Mouse (Mus musculus) cerebellum, postnatal 14 days (tissue): ENCODE data around the gene Vmn1r10.

Experiments used
- DNase-seq, 2 experiments: peaks; one replicate each; pipeline ENCODE4 v3.0.0; 2021; ENCODE audit warnings: mixed read lengths in 2 of 2

Gene Vmn1r10

DNA sequence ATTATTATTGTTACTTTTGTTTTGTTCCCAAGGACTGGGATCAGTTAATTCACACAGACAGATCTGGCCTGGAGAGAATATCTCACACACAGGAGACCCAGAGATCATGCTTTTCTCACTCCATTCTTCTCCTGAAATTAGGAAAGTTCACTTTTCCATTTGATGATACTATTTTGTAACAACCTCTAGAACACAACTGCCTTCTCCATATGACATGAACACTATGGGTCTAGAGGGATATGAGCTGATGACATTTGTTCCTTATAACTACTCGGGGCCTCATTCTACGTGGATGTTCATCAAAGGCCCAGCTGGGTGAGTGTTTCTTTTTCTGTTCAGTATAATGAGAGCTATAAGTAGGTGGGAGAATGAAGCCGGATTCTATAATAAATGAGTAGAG is at the start of gene Vmn1r10:
TSS of gene Vmn1r10 (plus strand) at position 301 of the 400 bp plus-strand sequence.
- no peak for DNase-seq

DNA sequence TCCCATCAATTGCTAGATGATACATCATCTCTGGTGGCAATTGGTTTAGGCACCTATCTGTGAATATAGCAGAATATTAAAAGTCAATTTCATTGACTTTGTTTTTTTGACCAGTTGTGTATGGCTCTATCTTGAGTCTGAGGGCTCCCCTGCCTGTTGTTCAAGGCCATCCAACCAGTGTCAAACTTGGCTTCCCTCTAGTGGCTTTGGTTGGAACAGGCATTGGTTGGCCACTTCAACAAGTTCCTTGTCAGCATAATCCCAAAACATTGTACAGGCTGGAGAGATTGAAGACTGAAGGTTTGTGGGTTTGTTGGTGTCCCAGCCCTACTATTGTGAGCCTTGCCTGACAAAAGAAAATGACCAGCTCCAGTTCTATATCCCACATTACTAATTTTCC is 45.5 kb upstream of the Vmn1r10 start:
- peak; percentile 0 to 15 for DNase-seq

DNA sequence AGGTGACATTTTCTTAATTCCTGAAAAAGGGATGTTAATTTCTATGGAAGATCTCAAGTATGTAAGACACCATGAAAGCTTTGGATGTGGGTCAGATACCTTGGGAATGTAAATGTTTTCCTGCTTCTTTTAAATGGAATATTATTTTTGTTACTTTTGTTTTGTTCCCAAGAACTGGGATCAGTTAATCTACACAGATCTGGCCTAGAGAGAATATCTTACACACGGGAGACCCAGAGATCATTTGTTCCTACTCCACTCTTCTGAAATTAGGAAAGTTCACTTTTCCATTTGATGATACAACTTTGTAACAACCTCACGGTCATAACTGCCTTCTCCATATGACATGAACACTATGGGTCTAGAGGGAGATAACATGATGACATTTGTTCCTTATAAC is 42.8 kb upstream of the Vmn1r10 start, which contains the start of gene Vmn1r9:
TSS of gene Vmn1r9 (plus strand) at position 301 of the 400 bp plus-strand sequence.
- no peak for DNase-seq

DNA sequence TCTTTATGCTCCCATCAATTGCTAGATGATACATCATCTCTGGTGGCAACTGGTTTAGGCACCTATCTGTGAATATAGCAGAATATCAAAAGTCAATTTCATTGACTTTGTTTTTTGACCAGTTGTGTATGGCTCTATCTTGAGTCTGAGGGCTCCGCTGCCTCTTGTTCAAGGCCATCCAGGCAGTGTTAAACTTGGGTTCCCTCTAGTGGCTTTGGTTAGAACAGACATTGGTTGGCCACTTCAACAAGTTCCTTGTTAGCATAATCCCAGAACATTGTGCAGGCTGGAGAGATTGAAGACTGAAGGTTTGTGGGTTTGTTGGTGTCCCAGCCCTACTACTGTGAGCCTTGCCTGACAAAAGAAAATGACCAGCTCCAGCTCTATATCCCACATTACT is 2.9 kb upstream of the Vmn1r10 start:
- DNase-seq, result peak in 1 of 2 experiments; percentile 0

DNA sequence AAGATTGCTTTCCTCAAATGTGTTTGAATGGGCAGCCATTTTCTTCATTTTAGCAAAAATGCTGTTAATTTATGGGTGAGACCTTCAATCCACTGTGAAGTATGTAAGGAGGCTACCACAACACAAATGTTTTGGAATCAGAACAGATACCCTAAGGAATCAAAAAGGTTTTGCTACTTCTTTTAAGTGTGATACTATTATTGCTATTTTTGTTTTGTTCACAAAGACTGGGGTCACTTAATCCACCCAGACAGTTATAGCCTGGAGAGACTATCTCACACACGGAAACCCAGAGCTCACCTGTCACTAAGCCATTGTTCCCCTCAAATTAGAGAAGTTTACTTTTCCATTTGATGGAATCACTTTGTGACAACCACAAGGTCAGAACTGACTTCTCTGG is 23.9 kb downstream of the Vmn1r10 start, which contains the start of gene Vmn1r11:
TSS of gene Vmn1r11 (plus strand) at position 301 of the 400 bp plus-strand sequence.
- no peak for DNase-seq

DNA sequence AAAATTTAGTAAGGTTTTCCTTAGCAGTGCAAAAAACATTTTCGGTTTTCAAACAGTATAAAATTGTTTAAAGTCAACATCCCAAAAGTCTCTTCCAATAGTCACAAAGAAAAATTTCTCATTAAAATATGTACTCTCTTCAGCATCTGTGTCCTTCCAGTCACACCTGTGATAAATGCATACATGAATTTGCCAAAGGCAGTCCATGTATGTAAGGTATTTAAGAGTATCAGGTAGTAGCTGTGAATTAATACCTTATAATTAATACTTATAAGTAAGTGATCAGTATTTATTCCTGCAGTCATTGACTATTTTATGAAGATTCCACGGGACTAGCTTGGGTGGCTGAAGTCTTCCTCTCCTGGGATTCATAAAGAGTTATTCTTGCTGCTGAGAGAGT is 47.4 kb downstream of the Vmn1r10 start, which contains the start of gene Vmn1r12:
TSS of gene Vmn1r12 (plus strand) at position 301 of the 400 bp plus-strand sequence.
- no peak for DNase-seq
